Mouse (Mus musculus): ENCODE data around the gene Olfr1471.
"Not testable (repeated sequence)": the region's sequence is repeated elsewhere in the genome, so short reads cannot be mapped to it uniquely, and the experiment has no call there.

Olfr1471 gene

GRCm38 (mm10) chr19:13443109-13443508 lies at the start of gene Olfr1471:
TSS of gene Olfr1471 (plus strand) at chr19:13443409.
- not testable (repeated sequence) for DNase-seq (ENCODE audit: low spot score in 2 of 2)

- DNase-seq (ENCODE audit: low spot score in 2 of 2) = no peak
These were observed 35.7 kb upstream of the Olfr1471 start, which contains the start of gene Olfr1469 for GRCm38 (mm10) chr19:13407549-13407948. TSS of gene Olfr1469 (plus strand) at chr19:13407849.

- DNase-seq (ENCODE audit: low spot score in 2 of 2) = no peak
These were observed 12.8 kb downstream of the Olfr1471 start, which contains the start of gene Olfr1472 for GRCm38 (mm10) chr19:13455986-13456385. TSS of gene Olfr1472 (minus strand) at chr19:13456086.

GRCm38 (mm10) chr19:13469265-13469664 lies 26.1 kb downstream of the Olfr1471 start, which contains the start of gene Olfr1474:
TSS of gene Olfr1474 (plus strand) at chr19:13469565.
- not testable (repeated sequence) for DNase-seq (ENCODE audit: low spot score in 2 of 2)

GRCm38 (mm10) chr19:13480096-13480495 lies 36.9 kb downstream of the Olfr1471 start, which contains the start of gene Olfr1475:
TSS of gene Olfr1475 (minus strand) at chr19:13480196.
- DNase-seq (ENCODE audit: low spot score in 2 of 2) = no peak

- no peak for DNase-seq (ENCODE audit: low spot score in 2 of 2)
These were observed 57.0 kb downstream of the Olfr1471 start, which contains the start of gene Olfr1477 for GRCm38 (mm10) chr19:13500246-13500645. TSS of gene Olfr1477 (plus strand) at chr19:13500546.
